Mouse (Mus musculus): Measurements from ENCODE around the gene Cenpn. TPM values are rescaled to one million over a fixed set of nuclear protein-coding genes. Genes with fewer than 3 reads are reported as not detected.

Cenpn gene
- total RNA-seq, 1 experiment from 2014 or later: 35.1 TPM

- ATAC-seq (replicated peaks in 1 of 2; ENCODE audit: insufficient read depth in 1 of 2, low FRiP score in 2 of 2, low TSS enrichment in 1 of 2, low read depth in 1 of 2, poor library complexity in 2 of 2, severe bottlenecking in 2 of 2): no peak
These were observed 53.5 kb downstream of the Cenpn start for GRCm38 (mm10) chr8:116975066-116975465.

GRCm38 (mm10) chr8:116975606-116976005 is 54.1 kb downstream of the Cenpn start:
- ATAC-seq (replicated peaks in 1 of 2; ENCODE audit: insufficient read depth in 1 of 2, low FRiP score in 2 of 2, low TSS enrichment in 1 of 2, low read depth in 1 of 2, poor library complexity in 2 of 2, severe bottlenecking in 2 of 2): no peak

- ATAC-seq (replicated peaks in 1 of 2; ENCODE audit: insufficient read depth in 1 of 2, low FRiP score in 2 of 2, low TSS enrichment in 1 of 2, low read depth in 1 of 2, poor library complexity in 2 of 2, severe bottlenecking in 2 of 2): no peak; a peak in 1 of 4 replicates
These were observed 56.5 kb downstream of the Cenpn start for GRCm38 (mm10) chr8:116978052-116978451.

- ATAC-seq (replicated peaks in 1 of 2; ENCODE audit: insufficient read depth in 1 of 2, low FRiP score in 2 of 2, low TSS enrichment in 1 of 2, low read depth in 1 of 2, poor library complexity in 2 of 2, severe bottlenecking in 2 of 2): peak; percentile 90 to 94
These were observed 57.2 kb downstream of the Cenpn start, which contains the start of gene 1700030J22Rik for GRCm38 (mm10) chr8:116978631-116979256. Gene 1700030J22Rik (minus strand): TSS chr8:116978959.

GRCm38 (mm10) chr8:116980117-116980516 is 58.6 kb downstream of the Cenpn start:
- peak; percentile 36 to 48; a peak in 3 of 4 replicates for ATAC-seq (replicated peaks in 1 of 2; ENCODE audit: insufficient read depth in 1 of 2, low FRiP score in 2 of 2, low TSS enrichment in 1 of 2, low read depth in 1 of 2, poor library complexity in 2 of 2, severe bottlenecking in 2 of 2)

GRCm38 (mm10) chr8:116989842-116990241 is 68.3 kb downstream of the Cenpn start:
- no peak for ATAC-seq (replicated peaks in 1 of 2; ENCODE audit: insufficient read depth in 1 of 2, low FRiP score in 2 of 2, low TSS enrichment in 1 of 2, low read depth in 1 of 2, poor library complexity in 2 of 2, severe bottlenecking in 2 of 2)

Other genes starting within 250 kb of the Cenpn start
- 7.5 and 9.9 TPM in 2 replicates for gene Cdyl2, start 188.7 kb upstream of the Cenpn start, total RNA-seq (2017)
- gene Cmc2, start 275 bp upstream of the Cenpn start, total RNA-seq (2017): 30.6 and 59.6 TPM in 2 replicates
- gene Atmin, start 21.7 kb downstream of the Cenpn start, total RNA-seq (2017): 14.8 and 20.0 TPM in 2 replicates
- gene 1700030J22Rik, start 57.2 kb downstream of the Cenpn start, total RNA-seq (2017): 0.55 TPM in 1 of 2 replicates, not detected in the other
- gene Gcsh, start 71.8 kb downstream of the Cenpn start, total RNA-seq (2017): 67.4 and 72.6 TPM in 2 replicates
- gene Pkd1l2, start 160.7 kb downstream of the Cenpn start, total RNA-seq (2017): not detected in 2 replicates
- gene Bco1, start 174.1 kb downstream of the Cenpn start, total RNA-seq (2017): 0.13 and 0.40 TPM in 2 replicates
- 3.6 and 4.1 TPM in 2 replicates for gene Gan, start 236.4 kb downstream of the Cenpn start, total RNA-seq (2017)

Data from hematopoietic stem cell, adult 5-6 weeks (primary cell).